Mouse (Mus musculus) spleen, adult 18-20 months (tissue): ENCODE data around the gene Ear6.

Source experiments
- DNase-seq, 2 experiments: peaks; one replicate each; pipeline ENCODE4 v3.0.0; 2022; ENCODE audit warnings: mixed read lengths in 2 of 2

The Ear6 gene

GRCm38 (mm10) chr14:51895071-51895470 lies 41.6 kb downstream of the Ear6 start:
- DNase-seq: no peak

- no peak for DNase-seq
Measured at GRCm38 (mm10) chr14:51896019-51896418, 42.5 kb downstream of the Ear6 start.

- DNase-seq: no peak
Measured at GRCm38 (mm10) chr14:51896539-51897170, 43.2 kb downstream of the Ear6 start.

- DNase-seq: no peak
Measured at GRCm38 (mm10) chr14:51899351-51899750, 45.9 kb downstream of the Ear6 start.

- peak; percentile 43 to 77 for DNase-seq
Measured at GRCm38 (mm10) chr14:51902806-51903710, 49.6 kb downstream of the Ear6 start.

GRCm38 (mm10) chr14:51903782-51904181 lies 50.3 kb downstream of the Ear6 start:
- DNase-seq: no peak
